In genomic region chr7:95739779-95740178, GRCm38 (mm10) we compare ENCODE assay signal across 30 mouse cellular contexts.
"Had no signal": no experiment of that assay in that cellular context is flagged by ENCODE, and none has a peak within 500 bp of the region (broad histone marks: within the 10 kb centered on the region; RNA-seq: fewer than 3 reads in every experiment).

No protein-coding gene starts in this region.

- H3K36me3 ChIP-seq: limb, embryonic 10.5 days; limb, embryonic 12.5 days; limb, embryonic 13.5 days; limb, embryonic 15.5 days; liver, embryonic 13.5 days; liver, embryonic 15.5 days; lung, embryonic 15.5 days; midbrain, embryonic 10.5 days; midbrain, embryonic 12.5 days; midbrain, embryonic 13.5 days; midbrain, embryonic 15.5 days; neural tube, embryonic 12.5 days; neural tube, embryonic 13.5 days had no signal

- H3K9me3 ChIP-seq: limb, embryonic 10.5 days; limb, embryonic 12.5 days; limb, embryonic 13.5 days; limb, embryonic 15.5 days; liver, embryonic 13.5 days; liver, embryonic 15.5 days; lung, embryonic 15.5 days; megakaryocyte, embryonic 14.5 days; midbrain, embryonic 10.5 days; midbrain, embryonic 12.5 days; midbrain, embryonic 13.5 days; midbrain, embryonic 15.5 days; neural tube, embryonic 12.5 days; neural tube, embryonic 13.5 days had no signal

- H3K27me3 ChIP-seq: limb, embryonic 12.5 days; limb, embryonic 13.5 days; limb, embryonic 15.5 days; liver, embryonic 13.5 days; liver, embryonic 15.5 days; lung, embryonic 15.5 days; megakaryocyte, embryonic 14.5 days; midbrain, embryonic 12.5 days; midbrain, embryonic 13.5 days; midbrain, embryonic 15.5 days; neural tube, embryonic 12.5 days; neural tube, embryonic 13.5 days had no signal

- DNase-seq: left cerebral cortex, postnatal 4 days; liver, embryonic 13.5 days; lung, adult 18-20 months; lung, adult 2 months; lung, embryonic 14.5 days; lung, postnatal 10 days; lung, postnatal 14 days; lung, postnatal 36 days; lung, postnatal 4 days; midbrain, embryonic 14.5 days had no signal

- H3K9ac ChIP-seq: limb, embryonic 12.5 days; limb, embryonic 13.5 days; limb, embryonic 15.5 days; liver, embryonic 13.5 days; liver, embryonic 14.5 days; liver, embryonic 15.5 days; lung, embryonic 14.5 days; lung, embryonic 15.5 days; midbrain, embryonic 12.5 days; midbrain, embryonic 13.5 days; midbrain, embryonic 15.5 days; neural tube, embryonic 12.5 days; neural tube, embryonic 13.5 days had no signal

- ATAC-seq: lung, postnatal 0 days; midbrain, embryonic 13.5 days; midbrain, embryonic 15.5 days; midbrain, embryonic 16.5 days had no signal

- H3K4me3 ChIP-seq: left cerebral cortex, adult 2 months; limb, embryonic 10.5 days; limb, embryonic 12.5 days; limb, embryonic 13.5 days; limb, embryonic 15.5 days; liver, embryonic 13.5 days; liver, embryonic 15.5 days; lung, embryonic 15.5 days; megakaryocyte, embryonic 14.5 days; midbrain, embryonic 10.5 days; midbrain, embryonic 12.5 days; midbrain, embryonic 13.5 days; midbrain, embryonic 15.5 days; neural tube, embryonic 12.5 days; neural tube, embryonic 13.5 days had no signal

- H3K4me2 ChIP-seq: limb, embryonic 12.5 days; limb, embryonic 13.5 days; limb, embryonic 15.5 days; liver, embryonic 11.5 days; liver, embryonic 13.5 days; liver, embryonic 15.5 days; lung, embryonic 14.5 days; lung, embryonic 15.5 days; midbrain, embryonic 11.5 days; midbrain, embryonic 12.5 days; midbrain, embryonic 13.5 days; midbrain, embryonic 15.5 days; neural tube, embryonic 12.5 days; neural tube, embryonic 13.5 days had no signal

- H3K4me1 ChIP-seq: limb, embryonic 12.5 days; limb, embryonic 15.5 days; liver, embryonic 13.5 days; liver, embryonic 15.5 days; lung, embryonic 15.5 days; megakaryocyte, embryonic 14.5 days; midbrain, embryonic 10.5 days; midbrain, embryonic 12.5 days; midbrain, embryonic 13.5 days; midbrain, embryonic 15.5 days; neural tube, embryonic 12.5 days; neural tube, embryonic 13.5 days had no signal

- H3K27ac ChIP-seq: left cerebral cortex, adult 2 months; limb, embryonic 10.5 days; limb, embryonic 12.5 days; limb, embryonic 13.5 days; limb, embryonic 15.5 days; liver, embryonic 13.5 days; liver, embryonic 14.5 days; liver, embryonic 15.5 days; lung, embryonic 15.5 days; macrophage; midbrain, embryonic 10.5 days; midbrain, embryonic 12.5 days; midbrain, embryonic 13.5 days; midbrain, embryonic 15.5 days; neural tube, embryonic 12.5 days; neural tube, embryonic 13.5 days had no signal
